Mouse (Mus musculus) embryonic fibroblast, embryonic 13.5 days (primary cell): Measurements from ENCODE around the gene Otx2.

Experiments used
- CTCF ChIP-seq: IDR thresholded peaks from 2 replicates; pipeline ENCODE4 v1.5.1; 2011; ENCODE audit warnings: mild to moderate bottlenecking, control low read depth, low read length, moderate library complexity, borderline replicate concordance; ENCODE audit not compliant: insufficient read depth
- POLR2A ChIP-seq: IDR thresholded peaks from 2 replicates; pipeline ENCODE4 v1.6.1; 2011; ENCODE audit warnings: low read depth, mild to moderate bottlenecking, control low read depth, low read length, moderate library complexity

GRCm38 (mm10) chr14:48616361-48616760 lies 57.3 kb downstream of the Otx2 start:
- TF ChIP-seq CTCF (no peak), POLR2A (no peak)
